Mouse (Mus musculus) liver, adult 2 months (tissue): Measurements from ENCODE around the gene Aldh1a2. TPM values are rescaled to one million over a fixed set of nuclear protein-coding genes. Genes with fewer than 3 reads are reported as not detected.

Experiments
- DNase-seq: peaks from one replicate; pipeline ENCODE4 v3.0.0-alpha.2; 2011; ENCODE audit warnings: low read depth, low spot score; ENCODE audit errors: extremely low read depth
- H3K27ac ChIP-seq: fragments of 200-500 bp; replicated peaks from 2 replicates; pipeline ENCODE4 v1.5.1; 2012; ENCODE audit warnings: low read depth, mild to moderate bottlenecking, control low read depth, inconsistent platforms, low read length; ENCODE audit not compliant: insufficient read depth
- H3K27me3 ChIP-seq: fragments of 200-500 bp; 2 replicates; pipeline ENCODE4 v1.6.1; 2012; ENCODE audit warnings: mild to moderate bottlenecking, moderate library complexity, low read length, inconsistent platforms; ENCODE audit not compliant: control insufficient read depth, insufficient read depth
- H3K36me3 ChIP-seq: fragments of 200-500 bp; 2 replicates; pipeline ENCODE4 v1.6.1; 2012; ENCODE audit warnings: low read length, inconsistent platforms; ENCODE audit not compliant: control insufficient read depth, insufficient read depth
- H3K4me1 ChIP-seq: fragments of 200-500 bp; 2 replicates; pipeline ENCODE4 v1.6.1; 2011; ENCODE audit warnings: low read length; ENCODE audit not compliant: control insufficient read depth, insufficient read depth
- H3K4me3 ChIP-seq: fragments of 200-500 bp; 2 replicates; pipeline ENCODE4 v1.5.1; 2011; ENCODE audit warnings: low read depth, mild to moderate bottlenecking, control low read depth, low read length, moderate library complexity; ENCODE audit not compliant: insufficient read depth
- H3K79me2 ChIP-seq: fragments of 200-500 bp; 2 replicates; pipeline ENCODE4 v1.6.1; 2012; ENCODE audit warnings: inconsistent platforms, mild to moderate bottlenecking, low read length, moderate library complexity; ENCODE audit not compliant: control insufficient read depth, insufficient read depth
- H3K9ac ChIP-seq: fragments of 200-500 bp; 2 replicates; pipeline ENCODE4 v1.6.1; 2012; ENCODE audit warnings: low read depth, mild to moderate bottlenecking, control low read depth, inconsistent platforms, low read length
- CTCF ChIP-seq: fragments of 200-500 bp; IDR thresholded peaks from 2 replicates; pipeline ENCODE4 v1.5.1; 2011; ENCODE audit warnings: low read depth, low read length, control low read depth
- POLR2A ChIP-seq: fragments of 200-500 bp; IDR thresholded peaks from 2 replicates; pipeline ENCODE4 v1.6.1; 2011; ENCODE audit warnings: low read length, control low read depth; ENCODE audit not compliant: insufficient read depth; ENCODE audit errors: extremely low read depth
- WGBS: fragments of 180-500 bp; shearing (Covaris S2); methylation state at CpG from one replicate; pipeline ENCODE4 v1.1.7; 2018; 5-methylcytosine and 5-hydroxymethylcytosine counted together
- polyA plus RNA-seq: library from polyadenylated mRNA; depleted of rRNA; stranded (reverse); fragments of >200 nt; gene quantifications from 2 replicates; pipeline ENCODE4 v1.2.3, GENCODE M21; 2012
- total RNA-seq: library from RNA; depleted of rRNA; stranded (reverse); fragments of >200 nt; gene quantifications from 2 replicates; pipeline ENCODE4 v1.2.3, GENCODE M21; 2014

Aldh1a2 gene
- total and polyA plus RNA-seq, 2 experiments: 0.09 to 0.46 TPM

- H3K36me3 ChIP-seq: no peaks in the 10 kb centered on the region
- no peak for DNase-seq
- no peaks in the 10 kb centered on the region for H3K79me2 ChIP-seq
Observed at GRCm38 (mm10) chr9:71209299-71209698, 6.3 kb upstream of the Aldh1a2 start.

GRCm38 (mm10) chr9:71210870-71211269 lies 4.7 kb upstream of the Aldh1a2 start:
- H3K36me3 ChIP-seq: no peaks in the 10 kb centered on the region
- TF ChIP-seq POLR2A (no peak), CTCF (peak; percentile 50; the same call in 1 of the 2 replicates)
- peaks cover 7% of the 10 kb centered on the region for H3K27me3 ChIP-seq
- H3K4me1 ChIP-seq: no peaks in the 10 kb centered on the region
- WGBS: 19% methylated on average over 2 of the region's 2 CpGs
- no peak overlapping the region for H3K9ac ChIP-seq
- H3K27ac ChIP-seq: no peak overlapping the region
- H3K4me3 ChIP-seq: no peak overlapping the region
- no peak for DNase-seq
- no peaks in the 10 kb centered on the region for H3K79me2 ChIP-seq

More at GRCm38 (mm10) chr9:71209299-71209698, 6.3 kb upstream of the Aldh1a2 start:
- H3K27me3 ChIP-seq: no peaks in the 10 kb centered on the region
- TF ChIP-seq POLR2A: no peak
- no peak for TF ChIP-seq CTCF
- H3K9ac ChIP-seq: no peak overlapping the region
- H3K4me3 ChIP-seq: no peak overlapping the region
- H3K27ac ChIP-seq: no peak overlapping the region
- 50% methylated on average over 3 of the region's 3 CpGs for WGBS
- no peaks in the 10 kb centered on the region for H3K4me1 ChIP-seq

DNA sequence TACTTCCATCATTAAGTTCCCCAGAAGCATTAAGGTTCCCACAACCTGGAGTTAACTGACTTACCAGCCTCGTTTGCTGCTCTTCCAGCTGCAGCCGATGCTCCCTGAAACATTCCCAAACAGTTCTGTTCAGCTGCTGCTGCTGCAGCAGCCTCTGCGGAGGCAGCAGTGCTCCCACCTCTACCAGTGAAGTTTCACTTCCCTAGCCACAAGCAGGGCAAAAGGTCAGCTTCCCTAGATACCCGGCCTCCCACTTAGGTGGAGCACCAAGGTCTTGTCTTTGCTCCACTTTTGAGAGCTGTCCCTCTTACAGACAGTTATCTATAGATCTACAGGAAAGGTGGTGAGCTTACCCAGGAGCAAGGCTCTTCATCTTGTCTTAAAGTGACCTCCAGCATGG lies 2.0 kb upstream of the Aldh1a2 start:
- Histone ChIP-seq H3K4me3 (no peak overlapping the region), H3K27ac (no peak overlapping the region), H3K79me2 (no peaks in the 10 kb centered on the region), H3K9ac (no peak overlapping the region), H3K36me3 (no peaks in the 10 kb centered on the region), H3K4me1 (no peaks in the 10 kb centered on the region), H3K27me3 (peaks cover 8% of the 10 kb centered on the region)
- no peak for DNase-seq
- TF ChIP-seq CTCF (no peak), POLR2A (no peak)
- 25% methylated on average over 4 of the region's 4 CpGs for WGBS

DNA sequence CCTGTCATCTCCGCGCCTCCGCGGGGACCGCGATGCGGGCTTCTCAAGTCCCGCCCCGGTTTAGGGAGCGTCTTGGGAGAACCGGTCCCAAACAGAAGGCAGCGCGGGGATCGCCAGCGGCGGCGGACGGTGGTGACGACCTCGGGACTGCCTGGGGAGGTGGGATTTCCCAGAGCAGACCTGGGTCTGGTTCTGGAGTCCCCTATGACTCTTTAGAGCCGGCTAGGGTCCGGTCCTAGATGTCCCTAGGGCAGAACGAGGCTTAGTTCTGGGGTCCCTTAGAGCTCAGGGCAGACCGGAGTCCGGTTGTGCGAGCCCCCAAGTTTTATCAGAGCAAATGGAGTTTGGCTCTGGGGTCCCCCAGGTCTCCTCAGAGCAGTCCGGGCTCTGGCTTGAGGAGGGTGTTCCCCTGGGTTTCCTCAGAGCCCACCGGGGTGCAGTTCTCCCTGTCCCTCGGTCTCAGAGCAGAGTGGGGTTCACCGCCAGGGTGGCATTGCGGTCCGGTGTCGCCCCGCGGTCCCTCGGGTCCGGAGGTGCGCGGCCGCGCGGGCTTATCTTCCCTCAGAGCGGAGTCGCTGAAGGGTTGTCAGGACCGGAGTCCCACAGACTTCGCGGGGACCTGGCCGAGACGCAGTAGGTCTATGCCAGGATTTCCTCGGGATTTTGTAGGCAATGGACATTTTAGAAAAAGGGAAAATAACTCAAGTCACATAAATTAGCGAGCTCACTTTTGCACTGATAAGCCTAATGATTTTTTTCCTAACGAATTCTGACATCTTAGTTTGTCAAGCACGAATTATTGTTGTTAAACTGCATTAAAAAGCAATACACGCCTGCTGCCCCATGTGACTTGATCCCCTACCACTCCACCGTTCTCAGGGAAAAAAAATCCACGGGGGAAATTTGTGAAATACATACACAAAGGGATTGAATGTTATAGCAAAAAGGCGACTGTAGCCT lies 727 bp downstream of the Aldh1a2 start:
- Histone ChIP-seq H3K36me3 (no peaks in the 10 kb centered on the region), H3K27ac (no peak overlapping the region), H3K79me2 (no peaks in the 10 kb centered on the region), H3K4me1 (no peaks in the 10 kb centered on the region), H3K27me3 (peaks cover 8% of the 10 kb centered on the region), H3K9ac (no peak overlapping the region), H3K4me3 (peak overlapping the region; percentile 50; the same call in 1 of the 2 replicates)
- 3% methylated on average over 57 of the region's 57 CpGs for WGBS
- no peak for DNase-seq
- no peak for TF ChIP-seq POLR2A
- TF ChIP-seq CTCF: no peak

GRCm38 (mm10) chr9:71216996-71217792 lies 1.6 kb downstream of the Aldh1a2 start:
- Histone ChIP-seq H3K4me3 (no peak overlapping the region), H3K4me1 (no peaks in the 10 kb centered on the region), H3K9ac (no peak overlapping the region), H3K79me2 (no peaks in the 10 kb centered on the region), H3K27me3 (peaks cover 8% of the 10 kb centered on the region), H3K27ac (no peak overlapping the region), H3K36me3 (no peaks in the 10 kb centered on the region)
- WGBS: 13% methylated on average over 20 of the region's 20 CpGs
- no peak for TF ChIP-seq CTCF
- no peak for TF ChIP-seq POLR2A
- DNase-seq: no peak
